In genomic region chr5:92842881-92843280, GRCm38 (mm10) we compare ENCODE assay signal across 18 mouse cellular contexts.
DNase-seq lines count a peak whose midpoint lies in the region; ATAC-seq and TF ChIP-seq lines count a peak whose summit lies in the region.
"Had no signal": no experiment of that assay in that cellular context is flagged by ENCODE, and none has a peak within 500 bp of the region (broad histone marks: within the 10 kb centered on the region; RNA-seq: fewer than 3 reads in every experiment).

No protein-coding gene starts in this region.

- no peak for DNase-seq in heart, adult 9 months (ENCODE audit: low spot score in 2 of 2)
- DNase-seq in midbrain, embryonic 10.5 days (ENCODE audit: low spot score): no peak
- no peak for DNase-seq in midbrain, embryonic 14.5 days
- no peak for DNase-seq in stomach, postnatal 0 days (ENCODE audit: low spot score)
- no peak for DNase-seq in ovary, postnatal 10 days (ENCODE audit: low spot score)
- no peak for DNase-seq in ovary, postnatal 36 days (ENCODE audit: low spot score)
- DNase-seq: cerebellum, adult 11 months; heart, postnatal 10 days; spleen, adult 18-20 months had no signal

- peaks cover 4% of the 10 kb centered on the region; the same call in 1 of the 2 replicates for H3K36me3 ChIP-seq in heart, embryonic 16.5 days (ENCODE audit: control insufficient read depth, insufficient read depth)
- peaks cover 10% of the 10 kb centered on the region for H3K36me3 ChIP-seq in midbrain, embryonic 10.5 days
- no peaks in the 10 kb centered on the region for H3K36me3 ChIP-seq in midbrain, embryonic 14.5 days (ENCODE audit: control insufficient read depth, insufficient read depth, low read length)
- no peaks in the 10 kb centered on the region for H3K36me3 ChIP-seq in lung, embryonic 16.5 days (ENCODE audit: control insufficient read depth, insufficient read depth, low read length)
- H3K36me3 ChIP-seq in stomach, postnatal 0 days (ENCODE audit: control insufficient read depth, insufficient read depth, low read length): no peaks in the 10 kb centered on the region
- H3K36me3 ChIP-seq: embryonic facial prominence, embryonic 12.5 days; limb, embryonic 12.5 days had no signal

- peaks cover 33% of the 10 kb centered on the region for H3K4me1 ChIP-seq in heart, embryonic 16.5 days (ENCODE audit: control insufficient read depth, insufficient read depth, low read length)
- H3K4me1 ChIP-seq in midbrain, embryonic 10.5 days: peaks cover 53% of the 10 kb centered on the region
- peaks cover 10% of the 10 kb centered on the region for H3K4me1 ChIP-seq in midbrain, embryonic 14.5 days (ENCODE audit: control insufficient read depth, insufficient read depth, low read length)
- peaks cover 22% of the 10 kb centered on the region for H3K4me1 ChIP-seq in lung, embryonic 16.5 days (replicated peaks; ENCODE audit: control insufficient read depth, insufficient read depth, low read length)
- H3K4me1 ChIP-seq in stomach, postnatal 0 days (replicated peaks; ENCODE audit: control insufficient read depth, insufficient read depth): peaks cover 5% of the 10 kb centered on the region; the same call in 1 of the 2 replicates
- H3K4me1 ChIP-seq: embryonic facial prominence, embryonic 12.5 days had no signal

- no peak for TF ChIP-seq CTCF in stomach, postnatal 0 days (IDR thresholded peaks at IDR 0.05; ENCODE audit: low read depth)

- no peak for TF ChIP-seq EP300 in stomach, postnatal 0 days (optimal IDR thresholded peaks at IDR 0.05)

- no peaks in the 10 kb centered on the region for H3K9me3 ChIP-seq in heart, embryonic 16.5 days (replicated peaks; ENCODE audit: control insufficient read depth, low read length)
- no peaks in the 10 kb centered on the region for H3K9me3 ChIP-seq in midbrain, embryonic 10.5 days (replicated peaks)
- no peaks in the 10 kb centered on the region for H3K9me3 ChIP-seq in midbrain, embryonic 14.5 days (ENCODE audit: control insufficient read depth, low read length)
- no peaks in the 10 kb centered on the region for H3K9me3 ChIP-seq in lung, embryonic 16.5 days (ENCODE audit: control insufficient read depth, low read length)
- H3K9me3 ChIP-seq in stomach, postnatal 0 days (ENCODE audit: control insufficient read depth, low read length): no peaks in the 10 kb centered on the region
- H3K9me3 ChIP-seq: embryonic facial prominence, embryonic 12.5 days; limb, embryonic 12.5 days; megakaryocyte, embryonic 14.5 days had no signal

- H3K4me3 ChIP-seq in heart, embryonic 16.5 days (ENCODE audit: low read length): no peak overlapping the region
- H3K4me3 ChIP-seq in midbrain, embryonic 10.5 days: no peak overlapping the region
- no peak overlapping the region for H3K4me3 ChIP-seq in midbrain, embryonic 14.5 days (replicated peaks; ENCODE audit: low read depth, low read length)
- H3K4me3 ChIP-seq in lung, embryonic 16.5 days (ENCODE audit: low read length): no peak overlapping the region
- H3K4me3 ChIP-seq in stomach, postnatal 0 days (ENCODE audit: low read depth, low read length): no peak overlapping the region
- H3K4me3 ChIP-seq: embryonic facial prominence, embryonic 12.5 days; layer of hippocampus, adult 2 months; left cerebral cortex, adult 2 months; limb, embryonic 12.5 days; megakaryocyte, embryonic 14.5 days had no signal

- H3K27ac ChIP-seq in heart, embryonic 16.5 days (ENCODE audit: low read length): no peak overlapping the region
- H3K27ac ChIP-seq in midbrain, embryonic 10.5 days (replicated peaks): peak overlapping the region; percentile 79
- no peak overlapping the region for H3K27ac ChIP-seq in midbrain, embryonic 14.5 days (replicated peaks; ENCODE audit: low read depth, low read length)
- peak overlapping the region; percentile 71 for H3K27ac ChIP-seq in lung, embryonic 16.5 days (ENCODE audit: low read length)
- H3K27ac ChIP-seq in stomach, postnatal 0 days (replicated peaks): peak overlapping the region; percentile 30; the same call in 1 of the 2 replicates
- H3K27ac ChIP-seq: embryonic facial prominence, embryonic 12.5 days; layer of hippocampus, adult 2 months; left cerebral cortex, adult 2 months; limb, embryonic 12.5 days; liver, embryonic 14.5 days had no signal

- 73% methylated on average over 3 of the region's 3 CpGs for WGBS in heart, embryonic 16.5 days
- WGBS in midbrain, embryonic 10.5 days: 93% methylated on average over 3 of the region's 3 CpGs
- 81% methylated on average over 3 of the region's 3 CpGs for WGBS in midbrain, embryonic 14.5 days
- WGBS in lung, embryonic 16.5 days: 39% methylated on average over 3 of the region's 3 CpGs
- WGBS in stomach, postnatal 0 days: 56% methylated on average over 3 of the region's 3 CpGs

- H3K9ac ChIP-seq in heart, embryonic 16.5 days (ENCODE audit: low read length): 0 out of 2 replicates have a peak overlapping the region, but pooled peaks have one; percentile 3
- H3K9ac ChIP-seq in midbrain, embryonic 14.5 days (replicated peaks; ENCODE audit: low read length): no peak overlapping the region
- H3K9ac ChIP-seq in lung, embryonic 16.5 days (ENCODE audit: low read length): no peak overlapping the region
- no peak overlapping the region for H3K9ac ChIP-seq in stomach, postnatal 0 days (ENCODE audit: low read length)
- H3K9ac ChIP-seq: embryonic facial prominence, embryonic 12.5 days; limb, embryonic 12.5 days; liver, embryonic 14.5 days had no signal

- no peaks in the 10 kb centered on the region for H3K27me3 ChIP-seq in heart, embryonic 16.5 days (ENCODE audit: control insufficient read depth, insufficient read depth, low read length)
- no peaks in the 10 kb centered on the region for H3K27me3 ChIP-seq in midbrain, embryonic 10.5 days (ENCODE audit: low read depth, poor library complexity, severe bottlenecking)
- H3K27me3 ChIP-seq in midbrain, embryonic 14.5 days (ENCODE audit: control insufficient read depth, insufficient read depth, low read length): no peaks in the 10 kb centered on the region
- H3K27me3 ChIP-seq in lung, embryonic 16.5 days (ENCODE audit: control insufficient read depth, insufficient read depth, low read depth, low read length): no peaks in the 10 kb centered on the region
- H3K27me3 ChIP-seq in stomach, postnatal 0 days (ENCODE audit: control insufficient read depth, insufficient read depth, low read length): no peaks in the 10 kb centered on the region
- H3K27me3 ChIP-seq: embryonic facial prominence, embryonic 12.5 days; limb, embryonic 12.5 days; megakaryocyte, embryonic 14.5 days had no signal

- no peak for ATAC-seq in heart, embryonic 16.5 days (replicated peaks; ENCODE audit: extremely low read depth, insufficient read depth, low FRiP score)
- ATAC-seq in midbrain, embryonic 14.5 days (ENCODE audit: low FRiP score, low TSS enrichment): no peak
- no peak for ATAC-seq in lung, embryonic 16.5 days (ENCODE audit: low read depth)
- no peak for ATAC-seq in stomach, postnatal 0 days (ENCODE audit: low FRiP score, low TSS enrichment)
- ATAC-seq: hindbrain, embryonic 16.5 days had no signal

- no peak overlapping the region for H3K4me2 ChIP-seq in heart, embryonic 16.5 days (ENCODE audit: low read depth, low read length)
- no peak overlapping the region for H3K4me2 ChIP-seq in midbrain, embryonic 14.5 days (ENCODE audit: low read length)
- H3K4me2 ChIP-seq in lung, embryonic 16.5 days (ENCODE audit: low read depth, low read length): no peak overlapping the region
- no peak overlapping the region for H3K4me2 ChIP-seq in stomach, postnatal 0 days (replicated peaks; ENCODE audit: low read depth)
- H3K4me2 ChIP-seq: embryonic facial prominence, embryonic 12.5 days; limb, embryonic 12.5 days had no signal

Comparison
In these comparisons a context has a peak if more than half of its experiments do, and no peak if none do; other contexts are left out.
1. H3K27ac ChIP-seq: peak in midbrain, embryonic 10.5 days (single experiment), lung, embryonic 16.5 days (single experiment) and stomach, postnatal 0 days (single experiment); none in heart, embryonic 16.5 days (single experiment) and midbrain, embryonic 14.5 days (single experiment).